Mouse (Mus musculus): ENCODE data around the gene Tmem95.

DNA sequence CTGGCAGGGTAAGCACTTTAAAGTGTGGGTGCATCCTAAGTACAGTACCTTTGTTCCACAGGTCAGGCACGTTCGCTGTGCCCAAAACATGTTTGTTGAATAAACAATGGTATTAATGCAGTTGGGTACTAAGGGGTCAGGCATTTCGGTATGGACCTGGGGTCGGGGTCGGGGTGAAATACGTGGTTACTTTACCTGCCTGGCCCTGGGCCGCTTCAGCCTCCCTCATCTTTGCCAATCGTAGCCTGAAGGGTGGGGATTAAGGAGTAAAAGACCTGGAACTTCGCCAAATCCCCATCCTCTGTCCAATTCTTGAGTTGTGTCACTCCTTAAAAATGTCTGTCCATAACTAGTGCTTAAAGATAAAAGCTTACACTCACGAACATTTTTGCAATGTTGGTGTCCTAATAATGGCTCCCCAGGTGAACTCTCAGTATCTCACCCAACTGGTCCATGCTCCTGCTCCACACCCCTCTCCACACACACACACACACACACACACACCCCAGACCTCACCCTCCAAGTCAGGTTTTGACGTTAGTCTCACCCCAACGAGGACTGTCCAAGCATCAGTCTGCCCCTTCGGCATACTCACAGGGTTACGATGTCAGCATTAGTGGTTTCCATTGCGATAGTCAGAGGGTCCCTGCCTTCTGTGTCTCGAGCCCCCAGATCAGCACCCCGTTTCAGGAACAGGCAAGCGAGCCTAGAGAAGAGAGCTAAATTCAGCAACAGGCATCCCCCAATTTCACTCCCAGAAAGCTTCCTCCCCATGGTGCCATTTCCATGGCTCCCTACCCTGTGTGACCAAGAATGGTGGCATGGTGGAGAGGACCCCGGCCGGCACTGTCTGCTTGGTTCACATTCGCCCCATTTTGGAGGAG lies 4.2 kb upstream of the Tmem95 start:
- TF ChIP-seq CHD1 (IDR thresholded peaks at IDR 0.05; ENCODE audit: low read depth, low read length) (no peak), HCFC1 (IDR thresholded peaks at IDR 0.05; ENCODE audit: low read depth, low read length) (no peak), BHLHE40 (IDR thresholded peaks at IDR 0.05; ENCODE audit: low read depth, low read length) (no peak), POLR2A (IDR thresholded peaks at IDR 0.05; ENCODE audit: low read depth, low read length) (no peak), TBP (conservative IDR thresholded peaks at IDR 0.05; ENCODE audit: low read depth, low read length) (no peak), EP300 (IDR thresholded peaks at IDR 0.05; ENCODE audit: low read length) (no peak), MYC (IDR thresholded peaks at IDR 0.05; ENCODE audit: low read depth, low read length) (no peak), E2F4 (IDR thresholded peaks at IDR 0.05; ENCODE audit: insufficient replicate concordance, low read depth, low read length) (no peak), ZNF384 (IDR thresholded peaks at IDR 0.05; ENCODE audit: low read depth, low read length) (no peak), POLR2AphosphoS2 (IDR thresholded peaks at IDR 0.05; ENCODE audit: low read depth, low read length) (no peak), ZKSCAN1 (IDR thresholded peaks at IDR 0.05; ENCODE audit: borderline replicate concordance, low read depth, low read length) (no peak), RCOR1 (conservative IDR thresholded peaks at IDR 0.05; ENCODE audit: low read depth, low read length) (no peak), CTCF (conservative IDR thresholded peaks at IDR 0.05 in 1 of 2, IDR thresholded peaks at IDR 0.05 in 1 of 2; ENCODE audit: low read depth in 2 of 2, low read length in 2 of 2) (no peak)

Data from CH12.LX (cell line).